Mouse (Mus musculus) adrenal gland, adult (tissue): ENCODE data around the gene Gm4737.
"Not testable (repeated sequence)": the region's sequence is repeated elsewhere in the genome, so short reads cannot be mapped to it uniquely, and the experiment has no call there.

ENCODE experiments used
- DNase-seq, 2 experiments: peaks; one replicate each; pipeline ENCODE4 v3.0.0; 2022 to 2023; ENCODE audit warnings: low spot score in 1 of 2; ENCODE audit not compliant: inconsistent age in 2 of 2

The Gm4737 gene

DNA sequence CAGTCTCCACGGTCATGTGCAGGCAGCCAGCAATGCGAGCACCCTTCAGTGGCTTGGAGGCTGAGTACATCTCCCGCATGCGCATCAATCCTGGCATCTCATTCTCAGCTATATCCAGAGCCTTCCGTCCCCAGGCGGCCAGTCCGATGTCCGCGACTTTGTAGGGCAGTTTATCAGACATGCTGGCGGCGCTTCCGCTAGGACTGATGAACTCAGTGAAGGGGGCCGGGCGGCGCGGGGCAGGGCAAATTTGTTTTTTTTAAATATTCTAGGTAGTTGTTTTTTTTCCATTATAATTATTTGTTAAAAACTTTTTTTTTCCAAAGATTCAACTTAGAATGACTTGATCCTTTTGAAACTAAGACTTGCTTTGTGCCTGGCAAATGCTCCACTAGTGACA, at the start of gene Gm4737:
Gene Gm4737 (minus strand): TSS at position 246 of the 400 bp plus-strand sequence.
- not testable (repeated sequence) for DNase-seq

DNA sequence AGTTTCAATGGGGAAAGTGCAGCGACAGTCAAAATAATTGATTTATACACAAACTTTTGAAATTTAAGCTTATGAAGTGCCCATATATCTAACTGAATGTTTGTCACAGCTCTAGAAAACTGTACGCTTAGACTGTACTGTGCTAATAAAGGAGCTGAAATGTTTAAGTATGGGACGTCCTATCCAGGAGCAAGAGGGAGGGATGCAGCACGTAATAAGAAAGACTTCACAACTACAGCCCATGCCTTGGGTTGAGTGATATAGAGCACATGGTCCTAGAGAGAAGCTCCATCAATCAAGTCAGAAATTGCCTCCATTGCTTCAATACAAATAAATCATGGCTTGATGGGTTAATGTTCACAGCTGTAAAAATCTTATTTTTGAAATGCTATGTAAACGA, 40.9 kb upstream of the Gm4737 start:
- no peak for DNase-seq

DNA sequence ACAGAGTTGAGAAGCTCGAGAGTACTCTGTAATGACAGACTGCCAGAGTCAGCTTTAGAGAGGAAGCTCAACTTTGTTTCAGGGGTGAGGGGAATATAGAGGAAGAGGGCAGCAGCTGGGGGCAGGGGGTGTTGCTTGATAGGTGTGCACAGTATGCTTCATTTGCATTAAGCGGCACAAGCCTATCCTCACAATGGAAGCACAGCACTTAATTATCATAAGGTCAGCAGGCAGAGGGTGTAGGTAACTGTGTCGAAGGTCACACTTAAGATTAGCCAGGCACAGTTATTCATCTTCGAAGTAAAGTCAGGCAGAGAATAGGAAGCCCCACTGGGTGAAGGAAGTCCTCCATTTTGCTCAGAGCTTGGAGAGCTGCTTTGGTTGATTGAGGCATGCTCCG, 28.2 kb upstream of the Gm4737 start:
- DNase-seq, result no peak

DNA sequence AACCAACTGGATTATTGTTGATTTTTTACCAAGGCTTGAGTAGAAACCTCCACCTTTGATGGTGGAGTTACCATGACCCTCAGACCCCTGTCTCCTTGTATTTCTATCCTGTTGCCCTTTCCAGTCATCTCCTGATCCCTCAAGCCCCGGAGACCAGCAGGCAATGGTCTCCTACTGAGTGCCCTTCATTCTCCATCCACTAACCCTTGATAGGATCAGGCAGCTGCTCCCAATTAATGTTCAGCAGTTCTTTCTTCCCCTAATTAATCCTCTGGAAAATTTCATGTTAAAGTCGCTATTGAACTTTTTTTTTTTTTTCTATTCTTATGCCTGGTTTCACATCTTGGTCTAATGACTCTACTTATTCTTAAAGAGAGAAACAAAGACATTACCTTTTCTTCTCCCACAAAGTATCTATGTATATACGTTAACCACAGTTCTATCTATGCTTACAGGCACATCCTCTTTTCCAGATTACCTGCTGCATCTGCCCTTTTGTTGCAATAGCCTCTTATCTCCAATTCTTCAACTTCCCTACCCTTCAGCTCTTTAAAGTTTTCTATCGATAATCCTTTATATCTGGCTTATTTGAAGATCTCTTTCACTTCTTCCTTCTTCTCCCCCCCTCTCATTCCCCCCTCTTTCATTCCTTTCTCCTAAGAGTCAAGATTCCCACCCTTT, 23.4 kb upstream of the Gm4737 start:
- DNase-seq, result no peak

DNA sequence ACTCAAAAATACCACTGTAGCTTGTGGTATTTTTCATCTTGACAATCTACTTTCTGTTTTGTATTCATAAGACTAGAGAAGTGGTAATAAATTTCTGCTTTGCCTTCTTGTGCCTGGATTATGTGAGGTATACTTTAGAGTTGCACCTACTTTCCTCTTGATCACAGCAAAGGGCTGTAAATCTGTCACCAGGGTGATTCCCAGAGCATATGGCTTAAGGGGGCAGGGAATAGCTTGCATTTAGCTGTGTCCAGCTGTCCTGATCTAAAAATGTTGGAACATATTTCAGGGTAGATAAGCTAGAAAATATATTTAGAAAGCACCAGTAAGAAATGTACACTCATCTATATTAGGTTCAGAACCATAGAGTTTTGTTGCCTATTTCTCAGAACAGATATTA, 18.2 kb upstream of the Gm4737 start:
- no peak for DNase-seq

DNA sequence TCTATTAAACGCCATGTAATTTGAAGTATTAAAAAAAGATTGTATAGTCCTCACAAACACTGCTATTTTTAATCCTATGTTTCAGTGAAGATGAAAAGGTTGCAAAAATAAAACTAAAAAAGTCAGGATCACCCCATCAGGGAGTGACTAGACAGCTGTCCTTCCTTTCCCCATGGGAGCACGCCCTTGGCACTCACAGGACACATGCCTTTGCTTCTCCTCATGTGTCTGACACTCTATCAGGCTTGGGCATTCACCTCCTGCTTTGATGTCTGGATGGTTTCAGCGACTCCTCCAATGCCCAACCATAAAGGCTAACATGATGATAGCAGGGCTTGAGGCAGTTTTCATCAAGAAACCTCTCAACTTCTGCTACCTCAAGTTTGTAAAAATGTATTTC, 12.1 kb upstream of the Gm4737 start:
- DNase-seq, result no peak

DNA sequence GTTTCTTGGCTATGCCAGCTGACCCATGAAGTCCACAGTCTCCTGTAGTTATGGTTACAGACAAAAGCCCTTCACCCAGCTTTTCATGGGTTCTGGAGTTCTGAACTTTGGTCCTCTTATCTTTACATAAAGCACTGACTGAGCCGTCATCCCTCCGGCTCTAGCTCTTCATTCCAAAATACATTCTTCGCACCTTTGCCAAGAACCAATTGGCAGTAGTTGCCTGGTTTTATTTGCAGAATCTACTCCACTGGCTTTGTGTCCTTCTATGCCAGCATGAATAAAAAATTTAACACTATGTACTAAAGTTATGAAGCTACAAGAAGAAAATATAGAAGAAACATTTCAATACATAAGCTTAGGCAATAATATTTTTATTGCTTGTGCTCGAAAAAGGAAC, 10.4 kb upstream of the Gm4737 start:
- DNase-seq, result no peak

DNA sequence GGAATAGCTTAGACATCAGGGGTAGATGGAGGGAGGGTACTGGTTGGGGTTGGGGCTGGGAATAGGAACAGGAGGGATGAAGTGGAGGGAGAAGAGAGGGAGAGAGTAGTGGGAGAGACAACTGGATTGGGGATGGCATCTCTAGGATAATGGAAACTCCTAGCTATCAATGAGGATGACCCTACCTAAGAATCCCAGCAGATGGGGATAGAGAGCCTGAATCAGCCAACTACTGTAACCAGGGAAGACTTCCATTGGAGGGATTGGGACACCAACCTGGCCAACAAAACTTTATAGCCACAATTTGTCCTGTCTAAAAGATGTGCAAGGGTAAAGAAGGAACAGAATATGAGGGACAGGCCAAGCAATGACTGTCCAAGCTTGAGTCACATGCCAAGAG, 3.7 kb downstream of the Gm4737 start:
- DNase-seq, result peak in 1 of 2 experiments; percentile 31

DNA sequence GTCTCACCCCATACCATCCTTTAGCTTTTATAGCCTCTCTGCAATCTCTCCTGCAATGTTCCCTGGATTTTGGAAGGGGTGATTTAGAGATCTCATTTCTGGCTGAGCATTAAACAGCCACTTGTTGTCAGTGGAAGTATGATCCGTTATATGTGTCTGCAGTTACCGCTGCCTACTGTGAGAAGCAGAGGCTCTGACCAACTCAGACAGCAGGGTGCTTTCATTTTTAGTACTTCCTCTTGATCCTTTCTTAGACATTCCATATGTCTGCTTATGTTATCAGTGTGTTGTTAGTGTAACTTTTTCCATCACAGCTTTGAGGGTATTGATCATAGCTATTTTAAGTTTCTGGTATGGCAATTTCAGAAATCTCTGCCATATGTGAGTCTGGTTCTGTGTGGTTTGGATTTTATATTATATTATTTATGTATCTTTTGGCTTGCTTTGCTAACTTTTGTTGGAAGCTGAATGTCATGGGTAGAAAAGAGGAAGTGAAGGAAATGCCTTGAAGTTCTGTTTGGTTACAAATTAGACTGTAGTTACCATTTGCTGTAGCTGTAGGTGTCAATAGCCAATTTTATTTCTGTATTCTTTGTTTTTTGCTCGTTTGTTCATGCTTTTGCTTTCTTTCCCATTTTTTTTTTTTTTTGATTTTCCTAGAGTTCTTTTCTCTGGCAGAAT, 6.1 kb downstream of the Gm4737 start:
- no peak for DNase-seq

DNA sequence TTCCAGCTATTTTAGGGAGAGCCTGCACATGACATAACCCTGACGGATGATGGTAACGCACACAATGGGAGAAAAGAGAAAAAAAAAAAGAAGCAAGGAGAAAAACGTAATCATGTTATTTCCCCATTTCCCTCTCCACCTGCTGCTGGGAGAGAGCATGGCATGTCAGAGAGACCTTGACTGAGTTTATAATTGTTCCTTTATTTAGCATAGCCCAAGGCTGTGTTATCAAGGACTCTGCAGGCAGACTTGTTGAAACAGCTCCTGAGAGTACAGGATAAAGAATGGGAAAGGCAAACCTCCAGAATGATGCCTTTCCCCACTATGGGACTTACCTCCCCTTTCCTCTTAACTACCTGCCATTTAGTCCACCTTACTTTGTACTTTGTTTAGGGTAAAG, 7.9 kb downstream of the Gm4737 start:
- peak; percentile 7 to 54 for DNase-seq

DNA sequence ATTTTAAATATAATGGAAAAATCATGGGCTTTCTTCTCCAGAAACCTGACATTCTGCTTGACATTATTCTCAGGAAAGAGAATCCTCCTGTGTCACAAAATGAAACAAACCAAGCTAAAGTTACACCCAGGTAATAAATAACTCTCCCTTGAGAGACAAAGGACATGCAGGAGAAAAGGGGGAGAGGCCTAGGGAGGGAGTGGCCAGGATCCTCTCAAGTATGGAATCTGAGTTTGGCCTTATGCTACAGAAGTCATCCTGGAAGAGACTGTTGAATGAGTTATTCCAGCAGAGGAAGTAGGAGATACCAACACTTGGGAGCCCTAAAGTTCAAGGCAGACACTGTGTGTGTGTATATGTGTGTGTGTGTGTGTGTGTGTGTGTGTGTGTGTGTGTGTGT, 32.6 kb downstream of the Gm4737 start:
- DNase-seq, result no peak

DNA sequence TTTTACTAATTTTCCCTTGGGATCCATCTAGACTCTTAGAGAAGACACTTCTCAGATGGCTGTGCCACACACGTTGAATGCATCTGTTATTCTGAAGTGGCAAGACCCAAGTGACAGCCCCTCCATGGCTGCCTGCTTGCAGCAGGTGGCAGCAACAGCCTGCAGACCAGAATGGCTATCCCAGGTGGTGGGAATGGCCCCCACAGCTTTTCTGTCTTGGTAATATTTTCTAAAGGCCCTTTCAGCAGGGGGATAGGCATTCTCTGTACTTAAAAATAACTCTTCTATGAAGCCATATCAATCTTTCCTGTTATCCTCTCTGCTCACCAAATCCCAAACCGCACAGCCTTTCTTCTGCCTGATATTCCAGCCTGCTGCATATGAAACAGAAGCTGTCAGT, 33.5 kb downstream of the Gm4737 start:
- peak; percentile 19 to 64 for DNase-seq

DNA sequence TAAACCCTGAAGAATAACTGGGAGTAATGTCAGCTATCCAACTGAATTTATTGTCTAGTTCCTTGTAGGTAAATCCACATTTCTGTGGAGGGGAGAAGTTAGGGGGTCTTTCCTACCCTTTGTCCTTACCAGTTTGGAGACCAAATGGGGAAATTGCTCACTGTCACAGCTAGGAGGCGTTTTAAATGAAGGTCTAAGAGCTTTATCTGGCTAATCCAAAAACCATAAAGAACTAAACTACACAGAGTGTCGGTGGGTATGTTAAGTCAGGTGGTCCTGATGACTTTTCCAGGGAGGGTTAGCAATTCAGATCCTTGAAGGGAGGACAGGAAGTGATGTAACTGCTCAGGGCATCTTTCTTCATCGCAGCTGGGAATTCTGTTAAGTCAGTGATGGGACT, 34.3 kb downstream of the Gm4737 start:
- DNase-seq, result no peak

DNA sequence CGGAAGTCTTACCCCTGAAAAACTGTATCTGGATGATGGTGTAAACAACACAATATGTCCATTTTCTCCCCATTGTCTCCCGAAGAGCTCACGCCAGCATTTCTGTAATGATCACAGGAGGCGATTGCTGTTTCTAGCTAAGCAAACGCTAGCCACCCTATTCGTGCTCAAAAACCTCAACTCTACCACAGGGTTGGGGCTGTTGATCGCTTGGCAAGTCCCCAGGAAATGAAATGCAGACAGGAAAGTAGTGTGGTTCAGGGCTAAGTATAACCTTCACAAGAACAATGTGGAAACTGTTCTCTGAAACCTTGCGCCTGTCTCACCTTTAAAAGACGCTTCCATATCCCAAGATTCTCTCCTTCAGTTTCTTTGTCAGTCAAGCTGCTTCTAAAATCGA, 34.9 kb downstream of the Gm4737 start, which contains the start of gene Cd96:
Gene Cd96 (minus strand): TSS at position 232 of the 400 bp plus-strand sequence.
- DNase-seq, result no peak

DNA sequence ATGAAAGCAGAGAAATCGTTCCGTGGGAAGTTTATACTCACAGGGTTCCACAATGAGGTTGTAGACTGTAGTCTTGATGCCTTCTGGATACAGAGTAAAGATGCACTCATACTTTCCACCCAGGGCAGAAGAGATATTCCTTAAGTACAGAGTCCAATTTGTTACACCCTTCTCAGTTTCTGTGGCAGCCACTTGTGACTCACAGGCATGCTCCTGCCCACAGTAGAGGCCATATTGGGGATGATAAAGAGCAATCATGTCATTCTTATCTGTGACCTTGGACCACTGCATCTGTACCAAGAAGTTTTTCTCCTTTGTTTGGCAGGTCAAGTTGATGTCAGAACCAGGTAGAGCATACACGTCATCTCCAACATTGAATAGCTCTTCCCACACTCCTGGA, 37.2 kb downstream of the Gm4737 start:
- DNase-seq, result no peak

DNA sequence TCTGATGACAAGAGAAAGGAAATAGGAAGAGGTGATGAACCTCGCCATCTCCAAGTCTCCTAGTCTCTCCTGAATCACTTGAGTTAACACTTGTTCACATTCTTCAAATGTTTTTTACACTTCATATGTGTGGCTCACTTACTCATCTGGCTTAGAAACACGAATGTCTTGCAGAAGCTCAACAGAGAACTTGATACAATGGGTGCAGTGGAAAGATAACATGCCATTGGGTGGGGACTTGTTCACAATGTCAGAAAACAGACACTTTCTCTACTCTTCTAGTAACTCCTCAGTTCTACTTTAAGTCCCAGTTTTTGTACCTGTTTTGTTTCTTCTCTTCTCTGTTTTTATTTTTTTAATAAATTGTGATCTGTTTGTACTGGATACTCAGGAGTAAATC, 40.1 kb downstream of the Gm4737 start:
- DNase-seq, result no peak

DNA sequence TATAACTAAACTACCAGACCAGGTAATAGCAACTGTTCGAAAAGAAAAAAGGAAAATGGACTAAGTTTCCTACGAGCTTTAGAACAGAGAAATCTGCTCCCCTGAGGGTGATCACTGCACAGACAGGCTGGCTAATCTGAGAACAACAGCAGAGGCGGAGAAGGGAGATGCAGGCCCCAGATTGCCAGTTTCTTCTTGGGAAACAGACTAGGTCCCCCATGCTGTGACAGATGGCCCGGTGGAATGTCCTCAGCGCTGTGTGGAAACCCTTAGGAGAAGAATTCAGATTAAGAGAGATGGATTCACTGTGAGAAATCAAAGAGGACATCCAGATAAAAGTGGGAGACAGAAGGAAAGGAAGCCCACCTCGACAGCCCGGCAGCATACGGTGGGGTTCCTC, 45.3 kb downstream of the Gm4737 start:
- DNase-seq, result no peak

DNA sequence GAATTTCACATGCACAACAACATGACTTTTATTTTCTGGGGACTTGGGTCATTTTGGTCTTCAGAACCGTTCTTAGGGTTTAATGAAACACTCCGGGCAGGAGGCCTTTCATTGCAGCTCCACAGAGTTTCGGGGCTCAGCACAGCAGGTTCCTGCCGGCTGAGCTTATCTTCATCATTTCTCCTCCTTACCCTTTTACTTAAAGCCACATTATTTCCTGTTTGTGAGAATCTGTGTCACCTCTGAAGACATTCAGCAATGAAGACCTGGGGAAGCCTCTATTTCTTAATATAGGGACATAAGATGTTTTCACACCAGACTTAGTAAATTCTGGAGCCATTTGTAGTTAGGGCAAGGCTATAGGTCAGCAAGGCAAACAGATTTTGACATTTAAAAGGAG, 47.4 kb downstream of the Gm4737 start:
- DNase-seq, result no peak

DNA sequence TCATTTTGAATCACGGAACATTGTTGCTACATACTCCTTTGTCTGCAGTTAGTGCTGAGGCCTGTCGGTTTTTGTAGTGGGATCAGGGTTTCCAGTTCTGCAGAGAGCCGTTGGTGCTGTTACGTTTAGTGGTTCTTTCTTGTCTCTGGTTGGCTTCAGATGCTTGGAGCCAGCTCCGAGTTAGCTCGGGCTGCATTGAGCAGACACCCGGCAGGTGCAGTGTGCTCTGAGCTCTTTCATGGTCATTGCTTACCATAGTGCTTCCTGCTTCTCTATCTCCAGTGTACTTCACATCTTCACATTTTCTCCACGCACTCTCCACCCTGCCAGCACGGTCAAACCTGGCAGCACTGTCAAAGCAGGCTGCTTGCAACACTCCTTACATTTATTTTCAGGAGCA, 50.4 kb downstream of the Gm4737 start:
- DNase-seq, result no peak
